Mouse (Mus musculus): Measurements from ENCODE around the gene Map10.

Map10 gene

GRCm38 (mm10) chr8:125670420-125670819, 802 bp downstream of the Map10 start:
- DNase-seq (ENCODE audit: low spot score in 2 of 2): no peak

- DNase-seq (ENCODE audit: low spot score in 2 of 2): no peak
Observed at GRCm38 (mm10) chr8:125670906-125671305, 1.3 kb downstream of the Map10 start.

GRCm38 (mm10) chr8:125671371-125671770, 1.8 kb downstream of the Map10 start:
- DNase-seq (ENCODE audit: low spot score in 2 of 2): peak in 1 of 2 experiments; percentile 29

GRCm38 (mm10) chr8:125675796-125676195, 6.2 kb downstream of the Map10 start:
- no peak for DNase-seq (ENCODE audit: low spot score in 2 of 2)

GRCm38 (mm10) chr8:125677484-125677883, 7.9 kb downstream of the Map10 start:
- no peak for DNase-seq (ENCODE audit: low spot score in 2 of 2)

GRCm38 (mm10) chr8:125678854-125679648, 9.4 kb downstream of the Map10 start:
- DNase-seq (ENCODE audit: low spot score in 2 of 2): no peak

GRCm38 (mm10) chr8:125680851-125681408, 11.3 kb downstream of the Map10 start:
- no peak for DNase-seq (ENCODE audit: low spot score in 2 of 2)

GRCm38 (mm10) chr8:125685216-125685760, 15.7 kb downstream of the Map10 start:
- DNase-seq (ENCODE audit: low spot score in 2 of 2): no peak

GRCm38 (mm10) chr8:125686221-125686865, 16.7 kb downstream of the Map10 start:
- DNase-seq (ENCODE audit: low spot score in 2 of 2): no peak

GRCm38 (mm10) chr8:125690166-125690915, 20.7 kb downstream of the Map10 start:
- DNase-seq (ENCODE audit: low spot score in 2 of 2): no peak

GRCm38 (mm10) chr8:125690961-125691360, 21.3 kb downstream of the Map10 start:
- DNase-seq (ENCODE audit: low spot score in 2 of 2): no peak

- no peak for DNase-seq (ENCODE audit: low spot score in 2 of 2)
Observed at GRCm38 (mm10) chr8:125692447-125692846, 22.8 kb downstream of the Map10 start.

- DNase-seq (ENCODE audit: low spot score in 2 of 2): no peak
Observed at GRCm38 (mm10) chr8:125693197-125693596, 23.6 kb downstream of the Map10 start.

- no peak for DNase-seq (ENCODE audit: low spot score in 2 of 2)
Observed at GRCm38 (mm10) chr8:125695951-125696350, 26.3 kb downstream of the Map10 start.

GRCm38 (mm10) chr8:125699391-125700025, 29.9 kb downstream of the Map10 start:
- DNase-seq (ENCODE audit: low spot score in 2 of 2): no peak

- no peak for DNase-seq (ENCODE audit: low spot score in 2 of 2)
Observed at GRCm38 (mm10) chr8:125700407-125700806, 30.8 kb downstream of the Map10 start.

GRCm38 (mm10) chr8:125702868-125703473, 33.4 kb downstream of the Map10 start:
- DNase-seq (ENCODE audit: low spot score in 2 of 2): no peak

GRCm38 (mm10) chr8:125704434-125704833, 34.8 kb downstream of the Map10 start:
- DNase-seq (ENCODE audit: low spot score in 2 of 2): no peak

- no peak for DNase-seq (ENCODE audit: low spot score in 2 of 2)
Observed at GRCm38 (mm10) chr8:125705816-125706215, 36.2 kb downstream of the Map10 start.

GRCm38 (mm10) chr8:125709171-125709570, 39.6 kb downstream of the Map10 start:
- DNase-seq (ENCODE audit: low spot score in 2 of 2): no peak

- DNase-seq (ENCODE audit: low spot score in 2 of 2): no peak
Observed at GRCm38 (mm10) chr8:125711514-125711913, 41.9 kb downstream of the Map10 start.

All from natural killer cell, adult 2 months (primary cell).